Mouse (Mus musculus) spleen, adult 2 months (tissue): ENCODE measurements at regions not wholly inside any gene's neighbourhood (a gene's known extent, or its start where the extent isn't known, plus 50 kb on each side); places are given as distances from the start of the nearest gene placed in this dataset.

Experiments
- DNase-seq, 2 experiments: peaks; one replicate each; pipeline versions ENCODE4 v3.0.0 to v3.0.0-alpha.2; 2012 to 2021; ENCODE audit warnings: low spot score in 2 of 2, low read depth in 1 of 2
- H3K27ac ChIP-seq: fragments of 200-500 bp; 2 replicates; pipeline ENCODE4 v1.5.1; 2012; ENCODE audit warnings: low read length, inconsistent platforms; ENCODE audit not compliant: insufficient read depth
- H3K27me3 ChIP-seq: fragments of 200-500 bp; 2 replicates; pipeline ENCODE4 v1.6.1; 2012; ENCODE audit warnings: mild to moderate bottlenecking, moderate library complexity, low read length, inconsistent platforms; ENCODE audit not compliant: control insufficient read depth, insufficient read depth
- H3K36me3 ChIP-seq: fragments of 200-500 bp; 2 replicates; pipeline ENCODE4 v1.6.1; 2012; ENCODE audit warnings: mild to moderate bottlenecking, low read length, inconsistent platforms; ENCODE audit not compliant: control insufficient read depth, insufficient read depth
- H3K4me1 ChIP-seq: fragments of 200-500 bp; 2 replicates; pipeline ENCODE4 v1.6.1; 2011; ENCODE audit warnings: inconsistent platforms; ENCODE audit not compliant: control insufficient read depth, insufficient read depth, insufficient read length
- H3K4me3 ChIP-seq: fragments of 200-500 bp; 2 replicates; pipeline ENCODE4 v1.5.1; 2011; ENCODE audit warnings: mild to moderate bottlenecking, inconsistent platforms; ENCODE audit not compliant: insufficient read depth, insufficient read length; ENCODE audit errors: extremely low read depth
- CTCF ChIP-seq: fragments of 200-500 bp; IDR thresholded peaks from 2 replicates; pipeline ENCODE4 v1.5.1; 2011; ENCODE audit warnings: mild to moderate bottlenecking, inconsistent platforms; ENCODE audit not compliant: insufficient read depth, insufficient read length, insufficient replicate concordance; ENCODE audit errors: extremely low read depth
- POLR2A ChIP-seq: fragments of 200-500 bp; IDR thresholded peaks from 2 replicates; pipeline ENCODE4 v1.6.1; 2011; ENCODE audit warnings: low read depth, low read length, inconsistent platforms
- WGBS: fragments of 180-500 bp; shearing (Covaris S2); methylation state at CpG from one replicate; pipeline ENCODE4 v1.1.7; 2018; 5-methylcytosine and 5-hydroxymethylcytosine counted together

GRCm38 (mm10) chr3:69953674-69954329, 53.6 kb upstream of the Otol1 start:
- 87% methylated on average over 6 of the region's 6 CpGs for WGBS
- no peak for TF ChIP-seq POLR2A
- no peak for TF ChIP-seq CTCF
- Histone ChIP-seq H3K4me1 (no peaks in the 10 kb centered on the region), H3K36me3 (no peaks in the 10 kb centered on the region), H3K4me3 (no peak overlapping the region), H3K27me3 (no peaks in the 10 kb centered on the region), H3K27ac (no peak overlapping the region)
- no peak for DNase-seq

DNA sequence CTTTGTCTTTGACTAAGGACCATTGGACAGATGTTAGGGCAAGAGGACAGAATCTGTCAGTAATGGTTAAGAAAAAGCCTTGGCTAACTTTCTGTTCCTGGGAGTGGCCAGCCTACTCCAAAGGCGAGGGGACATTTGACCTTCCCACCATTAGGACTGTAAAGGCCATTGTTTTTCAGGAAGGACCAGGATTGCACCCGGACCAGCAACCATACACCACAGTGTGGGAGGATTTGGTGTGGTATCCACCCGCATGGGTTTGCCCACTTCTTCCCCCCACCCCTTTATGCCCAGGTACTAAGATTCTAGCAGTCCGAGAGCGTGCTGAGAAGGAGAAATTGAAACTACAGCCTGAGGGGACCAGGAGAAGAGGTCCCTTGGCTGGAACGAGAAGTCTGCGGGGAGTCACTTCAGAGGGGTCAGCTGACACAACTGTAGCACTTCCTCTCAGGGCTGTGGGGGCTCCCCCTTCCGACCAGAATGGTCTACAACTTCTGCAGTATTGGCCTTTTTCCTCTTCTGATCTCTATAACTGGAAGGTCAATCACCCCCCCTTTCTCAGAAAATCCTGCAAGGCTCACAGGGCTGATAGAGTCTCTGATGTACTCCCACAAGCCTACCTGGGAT, 63.2 kb upstream of the Sptssb start:
- H3K27me3 ChIP-seq: no peaks in the 10 kb centered on the region
- TF ChIP-seq POLR2A (no peak), CTCF (no peak)

GRCm38 (mm10) chr3:69912859-69913258, 53.1 kb upstream of the Sptssb start:
- Histone ChIP-seq H3K27me3 (no peaks in the 10 kb centered on the region), H3K27ac (no peak overlapping the region), H3K4me1 (no peaks in the 10 kb centered on the region), H3K4me3 (no peak overlapping the region), H3K36me3 (no peaks in the 10 kb centered on the region)
- TF ChIP-seq POLR2A (no peak), CTCF (no peak)
- DNase-seq: no peak
- WGBS: 54% methylated on average over 14 of the region's 14 CpGs

More for the DNA sequence above, 63.2 kb upstream of the Sptssb start:
- WGBS: 28% methylated on average over 8 of the region's 8 CpGs
- Histone ChIP-seq H3K27ac (no peak overlapping the region), H3K36me3 (no peaks in the 10 kb centered on the region), H3K4me3 (no peak overlapping the region), H3K4me1 (no peaks in the 10 kb centered on the region)
- DNase-seq: peak in 1 of 2 experiments; percentile 36

DNA sequence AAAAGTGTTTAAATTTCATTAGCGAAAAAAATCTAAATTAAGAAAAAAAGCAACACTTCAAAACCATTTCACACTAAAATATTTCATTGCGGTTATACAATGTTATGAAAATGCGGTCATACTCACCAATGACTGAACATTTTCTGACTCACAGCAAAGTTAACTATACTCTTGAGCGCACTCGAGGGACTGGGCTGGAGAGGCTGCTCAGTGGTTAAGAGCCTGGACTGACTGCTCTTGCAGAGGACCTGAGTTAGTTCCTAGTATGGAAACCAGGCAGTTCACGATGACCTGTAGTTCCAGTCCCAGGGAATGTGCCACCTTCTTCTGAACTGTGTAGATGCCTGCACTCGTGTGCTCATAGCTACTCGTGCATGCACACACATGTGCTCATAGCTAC, 50.3 kb upstream of the Sptssb start:
- TF ChIP-seq CTCF: no peak
- TF ChIP-seq POLR2A: no peak
- Histone ChIP-seq H3K4me3 (no peak overlapping the region), H3K27me3 (no peaks in the 10 kb centered on the region), H3K36me3 (no peaks in the 10 kb centered on the region), H3K4me1 (no peaks in the 10 kb centered on the region), H3K27ac (no peak overlapping the region)
- DNase-seq: no peak
- 91% methylated on average over 8 of the region's 8 CpGs for WGBS
